In genomic region chr13:110097424-110098050, GRCm38 (mm10) we compare ENCODE assay signal across 10 mouse cellular contexts.
DNase-seq lines count a peak whose midpoint lies in the region; ATAC-seq lines count a peak whose summit lies in the region.
"Had no signal": no experiment of that assay in that cellular context is flagged by ENCODE, and none has a peak within 500 bp of the region (broad histone marks: within the 10 kb centered on the region; RNA-seq: fewer than 3 reads in every experiment).

No protein-coding gene starts in this region.

- no peaks in the 10 kb centered on the region for H3K27me3 ChIP-seq in forebrain, embryonic 15.5 days
- no peaks in the 10 kb centered on the region for H3K27me3 ChIP-seq in forebrain, embryonic 12.5 days
- H3K27me3 ChIP-seq in limb, embryonic 12.5 days, result no peaks in the 10 kb centered on the region
- H3K27me3 ChIP-seq in limb, embryonic 10.5 days (ENCODE audit: low read depth, poor library complexity, severe bottlenecking), result no peaks in the 10 kb centered on the region

- no peaks in the 10 kb centered on the region for H3K36me3 ChIP-seq in forebrain, embryonic 15.5 days
- H3K36me3 ChIP-seq in forebrain, embryonic 12.5 days (replicated peaks), result no peaks in the 10 kb centered on the region
- no peaks in the 10 kb centered on the region for H3K36me3 ChIP-seq in limb, embryonic 12.5 days
- H3K36me3 ChIP-seq in limb, embryonic 10.5 days, result no peaks in the 10 kb centered on the region

- 77% methylated on average over 6 of the region's 6 CpGs for WGBS in forebrain, embryonic 15.5 days
- WGBS in forebrain, embryonic 12.5 days, result 90% methylated on average over 6 of the region's 6 CpGs
- 64% methylated on average over 6 of the region's 6 CpGs for WGBS in limb, embryonic 12.5 days
- 83% methylated on average over 6 of the region's 6 CpGs for WGBS in limb, embryonic 10.5 days

- no peak overlapping the region for H3K4me2 ChIP-seq in forebrain, embryonic 15.5 days (replicated peaks)
- H3K4me2 ChIP-seq in forebrain, embryonic 12.5 days, result no peak overlapping the region
- no peak overlapping the region for H3K4me2 ChIP-seq in limb, embryonic 12.5 days

- no peak overlapping the region for H3K4me3 ChIP-seq in forebrain, embryonic 15.5 days
- H3K4me3 ChIP-seq in forebrain, embryonic 12.5 days (replicated peaks), result no peak overlapping the region
- no peak overlapping the region for H3K4me3 ChIP-seq in limb, embryonic 12.5 days (replicated peaks)
- H3K4me3 ChIP-seq in limb, embryonic 10.5 days, result no peak overlapping the region
- H3K4me3 ChIP-seq: myocyte had no signal

- H3K9ac ChIP-seq in forebrain, embryonic 15.5 days (replicated peaks), result no peak overlapping the region
- no peak overlapping the region for H3K9ac ChIP-seq in forebrain, embryonic 12.5 days
- no peak overlapping the region for H3K9ac ChIP-seq in limb, embryonic 12.5 days (replicated peaks)

- peak overlapping the region; percentile 11; the same call in 1 of the 2 replicates for H3K27ac ChIP-seq in forebrain, embryonic 15.5 days (replicated peaks)
- no peak overlapping the region for H3K27ac ChIP-seq in forebrain, embryonic 12.5 days
- H3K27ac ChIP-seq in limb, embryonic 12.5 days, result peak overlapping the region; percentile 66
- no peak overlapping the region for H3K27ac ChIP-seq in limb, embryonic 10.5 days

- DNase-seq in limb, embryonic 10.5 days (ENCODE audit: low spot score), result no peak
- peak; percentile 76 for DNase-seq in brain, adult 2 months (ENCODE audit: low read depth, low spot score)
- peak; percentile 21 to 38 for DNase-seq in left cerebral cortex, postnatal 36 days (ENCODE audit: low spot score in 2 of 2)
- DNase-seq in spleen, postnatal 14 days (ENCODE audit: low spot score in 2 of 2), result no peak
- DNase-seq in urinary bladder, postnatal 4 days (ENCODE audit: low spot score in 2 of 2), result no peak

- peaks cover 16% of the 10 kb centered on the region for H3K4me1 ChIP-seq in forebrain, embryonic 15.5 days
- H3K4me1 ChIP-seq in forebrain, embryonic 12.5 days, result peaks cover 15% of the 10 kb centered on the region
- peaks cover 12% of the 10 kb centered on the region; the same call in 1 of the 2 replicates for H3K4me1 ChIP-seq in limb, embryonic 12.5 days (replicated peaks)
- H3K4me1 ChIP-seq in limb, embryonic 10.5 days, result no peaks in the 10 kb centered on the region

- H3K9me3 ChIP-seq in forebrain, embryonic 15.5 days, result no peaks in the 10 kb centered on the region
- no peaks in the 10 kb centered on the region for H3K9me3 ChIP-seq in forebrain, embryonic 12.5 days
- H3K9me3 ChIP-seq in limb, embryonic 12.5 days, result peaks cover 4% of the 10 kb centered on the region; the same call in 1 of the 2 replicates
- no peaks in the 10 kb centered on the region for H3K9me3 ChIP-seq in limb, embryonic 10.5 days (replicated peaks)

- ATAC-seq in forebrain, embryonic 15.5 days (replicated peaks), result no peak
- no peak for ATAC-seq in forebrain, embryonic 12.5 days (ENCODE audit: low FRiP score)
- ATAC-seq in limb, embryonic 12.5 days (ENCODE audit: insufficient number of reproducible peaks, insufficient read depth, low FRiP score, low TSS enrichment, low read depth), result no peak
- ATAC-seq: CD4-positive, CD25-positive, alpha-beta regulatory T cell, adult 4 months had no signal

- intact Hi-C loops in left cerebral cortex, postnatal 36 days (cut with DNase I), result no loop called here

Comparison
In these comparisons a context has a peak if more than half of its experiments do, and no peak if none do; other contexts are left out.
1. H3K27ac ChIP-seq: peak in forebrain, embryonic 15.5 days (single experiment) and limb, embryonic 12.5 days (single experiment); none in forebrain, embryonic 12.5 days (single experiment) and limb, embryonic 10.5 days (single experiment).
2. DNase-seq: peak in brain, adult 2 months (single experiment) and left cerebral cortex, postnatal 36 days (2 of 2); none in limb, embryonic 10.5 days (single experiment), spleen, postnatal 14 days (0 of 2) and urinary bladder, postnatal 4 days (0 of 2).